Mouse (Mus musculus) left cerebral cortex, postnatal 36 days (tissue): ENCODE data around the gene Atp7b. TPM values are rescaled to one million over a fixed set of nuclear protein-coding genes. Genes with fewer than 3 reads are reported as not detected.
A peak's percentile ranks its signal among the peaks of the same experiment; 100 is the strongest.

Source experiments
- DNase-seq, 2 experiments: peaks; one replicate each; pipeline ENCODE4 v3.0.0; 2021 to 2022; ENCODE audit warnings: low spot score in 2 of 2, mixed read lengths in 1 of 2
- intact Hi-C: fragments of 180-260 bp; cut with DNase I; formaldehyde crosslinking; loops from one replicate; pipeline ENCODE4 v1.15.1; 2025
- total RNA-seq, 2 experiments: library from RNA; stranded (reverse); gene quantifications; 2 replicates each; pipeline ENCODE4 v1.2.3; 2021

Atp7b gene
- total RNA-seq: 1 to 10 TPM; 1.7 to 1.9 TPM

DNA sequence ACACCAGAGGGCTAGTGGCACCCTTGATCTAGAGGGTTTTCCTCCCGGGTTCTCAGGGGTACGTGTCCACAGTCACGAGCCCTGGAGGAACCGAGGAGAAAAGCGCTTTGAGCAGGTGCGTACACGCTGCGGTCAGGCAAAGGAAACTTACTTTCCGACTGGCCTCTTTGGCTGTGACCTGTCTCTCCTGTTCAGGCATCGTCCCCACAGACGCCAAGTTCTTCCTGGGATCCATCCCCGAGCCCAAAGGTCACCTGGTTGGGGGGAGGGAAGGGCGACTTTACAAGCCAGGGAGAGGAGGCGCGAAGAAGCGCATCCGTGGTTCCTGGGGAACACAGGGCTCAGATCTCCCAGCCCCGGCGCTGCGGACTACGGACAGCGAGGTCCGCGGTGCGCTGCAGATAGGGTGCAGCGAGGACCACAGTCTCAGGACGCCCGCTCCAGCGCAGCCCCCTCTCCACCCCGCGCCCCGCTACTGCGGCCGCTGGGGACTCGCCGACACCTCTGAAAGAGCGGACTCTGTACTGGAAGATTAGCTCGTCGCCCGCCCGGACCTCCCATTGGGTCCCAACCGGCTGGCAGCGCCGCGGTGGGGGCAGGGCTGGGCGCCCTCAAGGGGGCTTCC is at the start of gene Atp7b:
TSS of gene Atp7b (minus strand) at position 485 of the 625 bp plus-strand sequence.
- peak in 1 of 2 experiments; percentile 38 for DNase-seq

DNA sequence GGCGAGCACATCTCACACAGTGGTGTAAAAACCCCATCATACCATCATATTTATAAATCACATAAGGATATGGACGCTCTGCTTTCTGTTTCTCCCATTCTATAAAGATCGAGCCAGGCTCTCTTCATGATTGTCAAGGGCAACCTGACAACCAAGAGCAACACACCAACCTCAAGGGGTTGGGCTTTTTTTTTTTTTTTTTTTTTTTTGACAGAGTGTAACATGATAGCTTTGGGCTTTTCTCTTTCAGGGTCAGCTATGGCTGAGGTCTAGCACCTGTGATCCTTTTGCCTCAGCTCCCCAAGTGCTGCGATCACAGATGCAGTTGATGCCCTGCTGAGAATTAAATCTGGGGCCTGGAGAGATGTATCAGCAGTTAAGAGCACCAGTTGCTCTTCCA is 46.9 kb upstream of the Atp7b start:
- no peak for DNase-seq
- intact Hi-C loops: no loop called here

More for the DNA sequence above, at the start of gene Atp7b:
- intact Hi-C loops: loop anchor here (10.0 kb wide), 2 partner anchors 105 to 335 kb away; partner anchors contain the start of genes Nek3 and Slc25a15

DNA sequence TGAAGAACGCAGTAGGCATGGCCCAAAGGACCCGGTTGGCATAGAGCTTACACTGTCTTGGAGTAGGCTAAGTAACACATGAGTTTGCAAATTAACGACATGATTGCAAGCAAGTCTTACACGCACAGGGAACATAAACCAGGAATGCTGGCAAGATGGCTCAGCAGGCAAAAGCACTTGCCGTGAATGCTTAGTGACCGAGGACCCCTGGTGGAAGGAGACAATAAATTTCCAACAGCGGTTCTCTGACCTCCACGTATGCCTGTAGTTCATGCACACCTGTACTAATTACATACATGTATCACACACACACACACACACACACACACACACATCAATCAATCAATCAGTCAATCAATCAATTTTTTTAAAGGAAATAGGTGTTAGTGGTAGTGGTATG is 31.5 kb upstream of the Atp7b start:
- DNase-seq: no peak
- intact Hi-C loops: no loop called here

DNA sequence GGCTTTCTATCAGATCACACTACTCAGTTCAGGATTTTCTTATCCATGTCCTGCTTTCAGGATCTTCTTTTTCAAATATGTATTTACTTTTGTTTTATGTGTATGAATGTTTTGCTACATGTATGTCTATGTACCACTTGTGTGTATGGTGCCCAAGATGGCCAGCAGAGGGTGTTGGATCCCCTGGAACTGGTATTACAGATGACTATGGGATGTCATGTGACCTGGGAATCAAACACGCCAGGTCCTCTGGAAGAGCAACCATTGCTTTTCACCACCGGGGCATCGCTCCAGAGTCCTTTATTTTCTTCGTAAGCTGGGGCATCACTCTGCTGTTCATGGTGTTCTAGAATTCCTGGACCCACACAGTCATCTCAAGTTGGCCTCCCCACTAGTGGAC is 29.1 kb upstream of the Atp7b start:
- no peak for DNase-seq
- intact Hi-C loops: no loop called here

DNA sequence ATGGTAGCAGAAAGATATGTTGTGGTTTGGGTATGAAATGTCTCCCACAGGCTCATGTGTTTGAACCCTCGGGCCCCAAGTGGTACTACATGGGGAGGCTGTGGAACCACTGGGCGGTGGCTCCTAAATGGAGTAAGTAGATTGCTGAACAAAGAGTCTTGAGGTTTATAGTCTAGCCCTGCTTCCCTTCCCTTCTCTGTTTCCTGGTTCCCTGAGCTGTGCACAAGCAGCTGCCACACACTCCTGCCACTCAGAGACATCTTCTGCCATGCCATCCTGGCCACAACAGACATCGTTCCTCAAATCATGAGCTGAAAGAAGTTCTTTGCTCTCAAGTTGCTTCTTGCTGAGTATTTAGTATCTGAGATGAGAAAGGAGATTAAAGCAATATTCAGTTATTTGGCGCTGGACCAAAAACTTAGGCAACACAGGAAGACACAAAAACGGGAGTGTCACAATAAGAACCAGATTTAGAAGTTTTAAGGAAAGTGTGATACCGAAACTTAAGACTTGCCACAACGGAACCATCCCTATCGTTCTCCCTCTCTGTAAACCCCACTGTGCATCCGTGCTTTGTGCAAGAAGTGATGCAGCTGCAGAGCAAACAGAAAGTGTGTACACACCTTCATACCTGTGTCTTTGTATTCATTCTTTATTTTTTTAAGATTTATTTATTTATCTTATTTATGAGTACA is 19.4 kb upstream of the Atp7b start:
- intact Hi-C loops: no loop called here
- no peak for DNase-seq

DNA sequence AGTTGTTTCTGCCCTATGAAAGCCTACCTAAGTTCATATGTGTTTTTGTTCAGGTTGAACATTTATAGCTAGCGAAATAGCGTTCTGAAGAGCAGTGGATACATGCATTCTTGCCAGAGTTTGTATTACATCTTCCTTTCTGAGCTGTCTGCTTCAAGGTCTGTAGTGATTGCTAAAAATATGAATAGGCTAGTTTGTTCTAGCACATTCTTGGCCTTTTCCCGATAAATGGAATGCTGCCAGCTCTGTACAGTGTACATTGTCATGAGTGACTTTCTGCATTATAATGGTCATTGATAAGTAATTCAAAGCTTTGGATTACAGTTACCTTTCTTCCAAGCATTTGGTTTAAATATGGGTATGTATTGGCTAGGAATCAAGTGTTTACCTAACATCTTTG is 1.0 kb upstream of the Atp7b start:
- intact Hi-C loops: loop anchor here (10.0 kb wide), 2 partner anchors 104 to 334 kb away; partner anchors contain the start of genes Nek3 and Slc25a15
- no peak for DNase-seq

DNA sequence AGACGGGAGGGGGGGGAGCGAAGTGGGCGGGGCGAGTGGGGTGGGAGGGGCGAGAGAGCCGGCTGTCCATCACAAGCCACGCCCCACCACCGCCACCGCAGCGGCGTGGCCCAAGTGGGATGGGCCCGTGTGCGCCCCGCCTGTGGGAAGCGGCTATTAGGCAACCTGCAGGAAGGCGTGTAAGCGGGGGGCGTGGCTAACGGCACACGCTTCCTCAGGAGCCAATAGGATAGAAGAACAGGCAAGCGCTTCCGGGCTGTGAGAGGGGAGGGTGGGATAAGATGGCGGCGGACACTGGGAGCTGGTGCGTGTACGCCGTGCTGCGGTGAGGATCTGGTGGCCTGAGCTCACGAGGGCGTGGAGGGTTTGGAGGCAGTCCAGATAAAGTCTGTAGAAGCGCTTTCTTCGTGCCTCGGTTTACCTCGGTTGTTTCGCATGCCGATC is 363 bp upstream of the Atp7b start, which contains the start of gene Alg11:
TSS of gene Alg11 (plus strand) at position 276 of the 444 bp plus-strand sequence.
- DNase-seq: peak; percentile 94
- intact Hi-C loops: loop anchor here (10.0 kb wide), 2 partner anchors 104 to 334 kb away; partner anchors contain the start of genes Nek3 and Slc25a15

DNA sequence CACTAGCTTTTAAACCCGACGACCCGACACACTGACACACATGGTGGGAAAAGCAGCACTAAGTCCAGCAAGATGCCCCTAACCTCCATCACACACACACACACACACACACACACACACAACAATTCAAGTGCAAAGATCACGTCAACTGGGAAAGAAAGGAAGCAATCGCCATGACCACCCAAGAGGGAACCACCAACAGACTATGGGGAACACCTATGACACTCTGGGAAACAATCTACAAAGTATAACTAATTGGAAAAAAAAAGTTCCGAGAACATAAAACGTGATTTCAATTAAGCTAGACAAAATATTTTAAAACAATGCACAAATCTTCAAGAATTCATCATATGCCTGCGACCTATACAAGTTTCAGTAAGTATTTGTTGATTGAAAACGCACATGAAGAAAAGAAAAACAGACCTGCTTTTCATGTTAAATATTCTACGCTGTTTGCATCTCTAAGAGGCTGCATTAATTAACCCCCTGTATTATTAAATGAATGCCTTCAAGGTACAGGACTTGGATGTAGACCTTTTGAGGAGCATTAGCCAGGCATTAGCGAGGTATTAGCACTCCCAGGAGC is 859 bp downstream of the Atp7b start:
- intact Hi-C loops: no loop called here
- DNase-seq: no peak

DNA sequence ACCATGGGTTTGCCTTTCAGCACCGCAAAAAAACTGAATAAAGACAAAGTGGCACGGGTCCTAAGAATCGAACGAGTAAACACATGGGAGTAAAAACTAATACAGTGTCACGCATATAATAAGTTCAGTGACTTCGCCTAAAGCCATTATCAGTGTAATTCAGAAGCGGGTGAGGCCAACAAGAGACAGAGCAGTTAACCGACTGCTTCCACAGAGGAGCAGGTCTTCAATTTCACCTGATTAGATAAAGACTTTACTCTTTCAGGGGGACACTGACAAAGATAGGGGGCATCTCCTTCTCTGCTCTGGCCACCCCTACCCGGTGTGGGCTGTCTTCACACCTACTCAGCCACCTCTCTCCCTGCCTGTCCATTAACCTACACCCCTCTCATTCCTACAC is 1.7 kb downstream of the Atp7b start:
- DNase-seq: no peak
- intact Hi-C loops: no loop called here

DNA sequence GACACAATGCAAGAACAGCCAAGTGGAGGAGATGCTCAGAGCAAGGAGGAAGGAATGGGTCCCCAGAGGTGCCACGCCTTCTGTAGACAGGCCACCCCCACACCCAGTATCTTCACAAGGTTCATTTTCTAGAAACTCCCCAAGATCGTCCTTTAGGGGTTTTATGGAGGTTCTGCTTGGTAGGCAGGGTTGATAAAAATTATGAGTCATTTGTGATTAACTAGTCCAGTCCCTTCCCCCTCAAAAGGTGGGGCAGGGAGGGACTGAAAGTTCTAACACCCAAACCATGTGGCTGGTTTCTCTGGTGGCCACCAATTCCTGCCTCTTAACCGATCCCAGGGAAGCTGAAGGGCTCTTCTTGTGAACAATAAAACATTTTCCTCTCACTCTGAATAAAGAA is 3.3 kb downstream of the Atp7b start:
- DNase-seq: no peak
- intact Hi-C loops: no loop called here

DNA sequence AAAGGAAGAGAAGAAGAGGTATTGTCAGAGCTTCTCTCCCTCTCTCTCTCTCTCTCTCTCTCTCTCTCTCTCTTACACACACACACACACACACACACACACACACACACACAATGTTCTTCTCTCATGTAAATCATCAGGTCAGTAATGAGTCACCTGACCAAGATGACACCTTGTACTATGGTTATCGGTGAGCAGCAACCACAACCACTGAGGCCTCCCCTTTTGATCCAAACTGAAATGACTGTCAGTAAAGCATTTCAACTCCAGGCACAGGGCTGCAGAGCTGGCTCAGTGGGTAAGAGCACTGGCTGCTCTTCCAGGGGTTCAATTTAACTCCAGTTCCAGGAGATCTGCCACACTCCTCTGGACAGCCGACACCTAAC is 4.6 kb downstream of the Atp7b start:
- intact Hi-C loops: no loop called here
- DNase-seq: no peak

DNA sequence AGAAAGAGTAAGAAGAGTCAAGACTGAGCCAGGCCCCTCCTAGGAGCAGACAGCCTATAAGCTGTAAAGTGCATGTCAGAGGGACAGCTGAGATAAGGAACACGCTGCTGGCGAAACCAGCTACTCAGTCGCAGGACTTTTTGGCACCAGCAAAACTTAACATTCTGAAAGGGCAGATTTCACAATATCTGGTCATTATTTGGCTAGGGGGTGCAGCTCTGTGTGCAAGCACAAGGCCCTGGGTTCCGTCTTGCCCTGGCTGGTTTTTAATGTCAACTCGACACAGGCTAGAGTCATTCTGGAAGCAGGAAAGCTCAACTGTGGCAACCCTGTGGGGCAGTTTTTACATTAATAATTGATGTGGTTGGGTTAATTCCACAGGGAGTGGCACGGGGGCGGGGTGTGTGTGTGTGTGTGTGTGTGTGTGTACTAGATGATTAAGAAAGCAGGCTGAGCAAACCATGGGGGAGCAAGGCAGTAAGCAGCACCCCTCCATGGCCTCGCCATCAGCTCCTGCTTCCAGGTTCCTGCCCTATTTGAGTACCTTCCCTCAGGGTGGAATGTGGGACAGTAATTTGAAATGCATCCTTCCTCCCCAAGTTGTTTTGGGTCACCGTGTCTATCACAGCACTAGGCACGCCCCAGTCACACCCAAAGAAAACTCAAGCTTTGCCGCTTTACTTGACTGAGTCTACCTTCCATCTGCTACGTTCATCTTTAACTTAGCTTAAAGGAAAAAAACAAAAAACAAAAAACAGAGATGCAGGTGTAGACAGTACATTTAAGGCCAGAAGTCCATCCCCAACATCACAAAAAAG is 5.2 kb downstream of the Atp7b start:
- DNase-seq: no peak
- intact Hi-C loops: no loop called here

DNA sequence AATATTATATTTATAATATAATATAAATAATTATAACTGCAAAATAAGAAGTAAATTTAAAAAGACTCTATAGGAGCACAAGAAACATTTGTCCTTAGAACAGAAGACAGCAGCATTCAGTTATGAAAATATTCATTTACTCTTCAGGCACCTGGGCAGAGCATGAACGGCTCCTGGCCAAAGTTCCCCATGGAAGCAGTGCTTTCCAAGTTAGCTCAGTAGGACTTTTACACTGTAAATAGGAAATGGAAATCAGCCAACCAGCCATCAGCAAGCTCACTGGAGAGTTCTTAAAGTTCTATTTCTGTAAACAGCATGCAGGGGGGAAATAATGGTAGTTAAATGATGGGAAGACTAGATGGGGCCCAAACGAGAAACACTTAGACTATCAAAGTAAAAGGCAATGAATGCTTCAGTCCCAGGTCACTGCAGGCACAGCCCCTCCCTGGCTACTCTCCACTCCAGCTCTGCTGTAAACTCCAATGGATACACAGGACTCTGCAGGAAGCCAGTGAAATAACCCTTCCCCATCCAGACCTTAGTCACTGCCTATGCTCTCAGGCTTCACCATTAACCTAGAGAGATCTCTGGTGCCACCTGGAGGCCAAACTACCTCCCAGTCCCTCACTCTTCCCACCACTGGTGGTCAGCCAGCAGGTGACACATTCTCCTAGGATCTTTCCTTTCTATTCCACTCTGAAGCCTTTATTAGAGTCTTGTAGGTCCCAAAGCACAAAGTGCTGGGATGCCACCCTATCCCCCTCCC is 12.2 kb downstream of the Atp7b start:
- intact Hi-C loops: loop anchor here (5.0 kb wide), 1 partner anchor 56 kb away; no protein-coding TSS in a partner anchor

DNA sequence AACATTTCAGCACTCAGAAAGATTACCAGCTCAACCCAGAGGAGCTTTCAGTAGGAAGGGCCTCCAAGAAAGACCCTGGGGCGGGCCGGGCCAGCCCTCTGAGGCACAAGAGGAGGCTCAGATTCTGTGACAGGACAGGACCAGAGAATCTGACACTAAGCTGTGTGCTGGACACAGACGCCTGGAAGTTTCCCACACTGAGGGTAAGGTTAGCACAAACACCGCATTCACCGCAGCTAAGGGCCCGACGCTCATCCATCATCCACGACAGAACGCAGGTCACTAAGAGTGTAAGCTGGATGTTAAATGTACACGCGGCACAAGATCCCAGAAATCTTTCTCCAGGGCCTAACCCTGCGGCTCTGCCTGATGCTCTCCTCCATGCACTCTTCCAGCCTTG is 16.4 kb downstream of the Atp7b start:
- intact Hi-C loops: no loop called here
- DNase-seq: no peak

More for the DNA sequence above, 12.2 kb downstream of the Atp7b start:
- DNase-seq: peak in 1 of 2 experiments; percentile 8

DNA sequence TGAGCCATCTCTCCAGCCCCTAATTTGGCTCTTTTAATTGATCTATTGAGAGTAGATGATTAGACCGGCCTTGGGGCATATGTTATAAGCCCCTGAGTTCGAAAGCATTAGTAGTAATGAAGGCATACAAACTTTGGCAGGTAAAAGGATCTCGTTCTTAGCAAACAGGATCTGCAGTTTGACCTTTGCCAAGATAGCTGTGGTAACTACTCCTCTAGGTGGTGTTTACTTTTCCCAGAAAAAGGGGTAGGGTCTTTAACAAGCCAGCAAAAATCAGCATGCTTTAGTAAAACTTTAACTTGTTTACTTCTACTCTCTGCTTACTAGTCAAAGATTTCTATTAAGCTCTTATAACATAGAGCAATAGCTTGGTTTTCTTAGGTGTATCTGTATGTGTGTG is 17.6 kb downstream of the Atp7b start:
- DNase-seq: no peak
- intact Hi-C loops: no loop called here

DNA sequence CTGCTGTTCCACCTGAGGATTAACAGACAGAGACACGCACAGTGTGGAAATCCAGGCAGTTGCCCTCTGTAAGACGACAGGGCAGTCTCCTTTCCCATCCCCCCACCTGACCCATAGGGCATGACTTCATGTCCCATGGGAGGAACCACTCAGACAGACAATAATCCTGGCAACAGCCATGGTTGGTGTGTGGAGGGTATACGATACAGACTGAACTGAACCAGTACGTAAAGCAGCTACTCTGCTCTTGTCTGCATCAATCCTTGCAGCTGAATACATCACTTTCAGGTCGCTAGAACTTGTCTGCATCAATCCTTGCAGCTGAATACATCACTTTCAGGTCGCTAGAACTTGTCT is 20.0 kb downstream of the Atp7b start:
- DNase-seq: no peak
- intact Hi-C loops: no loop called here

DNA sequence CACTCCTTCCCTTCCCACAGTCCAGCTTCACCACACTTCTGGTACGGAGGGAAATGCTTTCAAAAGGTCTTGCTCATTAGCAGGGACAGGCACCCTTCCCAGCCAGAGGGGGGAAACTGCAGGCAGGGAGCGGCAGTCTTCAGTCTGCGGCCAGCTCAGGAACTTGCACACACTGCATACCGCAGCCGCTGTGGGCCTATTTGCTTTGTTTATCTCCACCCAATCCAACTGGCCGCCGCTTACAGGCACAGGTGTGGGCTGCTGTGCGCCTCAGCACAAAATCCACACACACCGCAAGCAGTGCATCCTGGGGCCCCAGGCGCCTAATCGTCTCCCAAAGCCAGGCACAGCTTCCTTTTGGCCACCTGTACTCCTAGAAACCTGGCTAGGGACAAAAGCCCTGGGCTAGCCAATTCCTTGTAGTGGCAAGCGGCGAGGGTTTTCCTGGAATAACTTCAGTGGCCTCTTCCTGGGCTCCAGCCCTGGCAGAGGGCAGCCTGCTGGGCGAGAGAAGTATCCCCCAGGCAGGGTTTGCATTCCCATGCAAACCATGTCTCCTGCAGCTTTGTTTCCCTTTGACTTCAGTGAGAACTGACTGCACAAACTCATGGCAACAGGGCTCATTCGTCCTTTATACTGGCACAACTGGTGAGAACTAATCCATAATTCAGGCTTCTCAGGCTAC is 20.5 kb downstream of the Atp7b start:
- no peak for DNase-seq
- intact Hi-C loops: no loop called here

DNA sequence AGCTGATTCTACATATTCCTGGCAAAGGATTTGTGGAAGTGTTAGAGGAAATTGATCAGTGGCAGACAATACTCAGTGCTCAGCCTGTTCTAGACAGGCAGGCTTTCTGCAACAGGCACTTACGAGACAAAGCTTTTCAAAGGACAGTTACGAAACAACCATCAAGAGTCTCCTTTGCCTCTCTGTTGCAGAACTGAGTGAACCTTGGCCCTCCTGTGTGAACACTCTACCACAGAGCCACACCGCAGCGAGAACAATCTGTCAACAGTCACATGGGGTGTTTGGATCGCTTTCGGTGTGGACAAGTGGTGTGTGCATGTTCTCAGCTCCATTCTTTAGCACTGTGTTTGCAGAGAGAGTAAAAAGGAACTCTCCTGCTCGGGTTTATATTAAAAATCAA is 23.1 kb downstream of the Atp7b start:
- DNase-seq: no peak
- intact Hi-C loops: no loop called here

DNA sequence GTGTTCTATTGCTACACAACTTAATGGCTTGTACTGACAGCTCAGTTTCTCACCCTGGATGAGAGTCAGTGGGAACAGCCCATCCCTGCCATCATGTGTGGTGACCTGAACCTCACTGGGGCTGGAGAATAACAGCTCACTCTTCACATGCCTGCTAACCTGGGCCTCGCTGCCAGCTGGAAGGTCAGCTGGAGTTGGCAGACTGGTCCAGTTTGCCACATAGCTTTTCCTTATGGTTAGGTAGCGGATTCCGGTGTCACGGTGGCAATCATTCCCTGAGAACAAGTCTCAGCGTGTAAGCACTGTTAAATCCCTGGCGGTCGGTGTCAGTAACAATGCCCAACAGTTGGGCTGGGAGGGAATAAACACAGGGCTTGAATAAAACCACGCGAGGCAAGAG is 24.0 kb downstream of the Atp7b start:
- intact Hi-C loops: no loop called here
- no peak for DNase-seq
